1 mouse cellular context compared by ENCODE assay signal in the genomic region with DNA sequence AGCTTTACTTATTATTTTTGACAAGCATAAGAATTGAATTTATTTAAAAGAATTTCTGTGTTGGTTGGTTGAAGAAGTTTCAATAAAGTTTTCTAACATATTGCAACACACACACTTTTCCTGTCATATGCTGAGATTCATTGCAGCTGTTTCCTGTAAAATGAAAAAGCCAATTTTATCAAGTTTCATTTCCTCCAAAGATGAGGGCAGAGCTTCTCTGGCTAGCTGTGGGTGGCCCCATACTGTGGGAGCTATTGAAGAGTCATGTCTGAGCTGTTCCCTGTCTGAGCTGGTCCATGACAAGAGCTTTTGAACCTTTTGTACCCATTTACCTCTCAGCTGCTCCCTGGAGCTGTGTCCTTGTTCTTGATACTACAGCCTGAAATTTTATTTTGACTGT.
TF ChIP-seq lines count a peak whose summit lies in the region.

No protein-coding gene starts in this region.

TF ChIP-seq in CH12.LX, 34 proteins besides CTCF, POLR2A, EP300 and RAD21 (continued from another document):
- peak; percentile 55; the same call in 1 of the 2 replicates for TF ChIP-seq TCF12 (IDR thresholded peaks at IDR 0.05; ENCODE audit: low read depth, low read length)
- TF ChIP-seq NRF1 (IDR thresholded peaks at IDR 0.05; ENCODE audit: low read depth, low read length) = no peak
- 0 out of 2 replicates have a peak, but pooled peaks have one; percentile 27 for TF ChIP-seq TBP (conservative IDR thresholded peaks at IDR 0.05; ENCODE audit: low read depth, low read length)
- peak; percentile 77 for TF ChIP-seq MEF2A (IDR thresholded peaks at IDR 0.05; ENCODE audit: borderline replicate concordance, low read depth, low read length)
- TF ChIP-seq SIN3A (IDR thresholded peaks at IDR 0.05; ENCODE audit: low read length) = no peak
- peak; percentile 41; the same call in 1 of the 2 replicates for TF ChIP-seq ZNF384 (IDR thresholded peaks at IDR 0.05; ENCODE audit: low read depth, low read length)
- TF ChIP-seq USF1 (IDR thresholded peaks at IDR 0.05; ENCODE audit: low read depth, low read length) = no peak
- TF ChIP-seq HCFC1 (IDR thresholded peaks at IDR 0.05; ENCODE audit: low read depth, low read length) = peak; percentile 37; the same call in 1 of the 2 replicates
- TF ChIP-seq ETS1 (conservative IDR thresholded peaks at IDR 0.05; ENCODE audit: low read depth, low read length) = peak; percentile 95
